Mouse (Mus musculus) lung, adult 2 months (tissue): ENCODE results near the gene Anp32b. TPM values are rescaled to one million over a fixed set of nuclear protein-coding genes. Genes with fewer than 3 reads are reported as not detected.

Experiments used
- DNase-seq: peaks from one replicate; pipeline ENCODE4 v3.0.0; 2022
- H3K4me1 ChIP-seq: fragments of 200-500 bp; 2 replicates; pipeline ENCODE4 v1.6.1; 2011; ENCODE audit warnings: low read length; ENCODE audit not compliant: control insufficient read depth, insufficient read depth
- H3K4me3 ChIP-seq: fragments of 200-500 bp; replicated peaks from 2 replicates; pipeline ENCODE3; 2011; ENCODE audit warnings: low read depth, mild to moderate bottlenecking, control low read depth, low read length; ENCODE audit errors: extremely low read depth
- CTCF ChIP-seq: fragments of 200-500 bp; IDR thresholded peaks from 2 replicates; pipeline ENCODE4 v1.5.1; 2011; ENCODE audit warnings: mild to moderate bottlenecking, low read length, control low read depth; ENCODE audit not compliant: insufficient read depth
- POLR2A ChIP-seq: fragments of 200-500 bp; IDR thresholded peaks from 2 replicates; pipeline ENCODE4 v1.6.1; 2011; ENCODE audit warnings: low read depth, mild to moderate bottlenecking, control low read depth, low read length, borderline replicate concordance; ENCODE audit errors: extremely low read depth
- WGBS: fragments of 180-500 bp; shearing (Covaris S2); methylation state at CpG from one replicate; pipeline ENCODE4 v1.1.7; 2018; 5-methylcytosine and 5-hydroxymethylcytosine counted together
- polyA plus RNA-seq: library from polyadenylated mRNA; depleted of rRNA; stranded (reverse); fragments of >200 nt; gene quantifications from 2 replicates; pipeline ENCODE4 v1.2.3, GENCODE M21; 2012

The Anp32b gene
- polyA plus RNA-seq, 1 experiment = 14.4 TPM

DNA sequence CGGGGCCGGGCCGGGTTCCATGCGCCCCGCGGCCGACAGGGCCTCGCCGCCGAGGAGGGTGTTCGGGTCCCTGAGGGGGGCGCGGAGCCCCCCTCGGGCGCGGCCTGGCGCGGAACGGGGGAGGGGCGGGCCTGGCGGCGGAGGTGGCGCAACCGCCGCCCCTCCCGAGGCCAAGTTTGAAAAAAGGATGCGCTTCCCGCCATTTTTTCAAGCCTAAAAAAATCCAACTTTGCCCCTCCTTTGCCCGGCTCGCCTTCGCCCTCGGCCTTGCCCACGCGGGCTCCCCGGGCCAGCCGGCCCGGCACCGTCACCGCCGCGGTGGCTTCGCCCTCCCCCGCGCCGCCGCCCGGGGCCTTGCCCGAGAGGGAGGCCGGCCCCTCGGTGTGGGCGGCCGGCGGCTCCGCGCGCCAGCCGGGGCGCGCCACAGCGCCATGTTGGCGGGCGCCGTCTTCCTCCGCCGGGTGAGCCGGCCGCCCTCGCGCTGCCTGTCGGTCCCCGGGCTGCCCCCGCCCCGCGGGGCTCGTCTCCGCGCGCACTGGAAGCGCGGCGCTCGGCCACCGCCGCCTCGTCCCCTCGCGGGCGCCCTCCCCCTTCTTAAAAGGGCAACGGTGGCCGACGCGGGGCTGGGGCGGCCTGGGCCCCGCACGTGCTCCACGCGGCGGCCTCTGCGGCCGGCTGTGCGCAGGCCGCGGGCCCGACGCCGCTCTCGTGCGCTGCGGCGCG is 1.2 kb downstream of the Anp32b start:
- Histone ChIP-seq H3K4me3 (peak overlapping the region; percentile 74), H3K4me1 (peaks cover 6% of the 10 kb centered on the region)
- under 1% methylated on average over 108 of the region's 111 CpGs for WGBS
- DNase-seq = peak; percentile 79
- no peak for TF ChIP-seq CTCF
- no peak for TF ChIP-seq POLR2A

DNA sequence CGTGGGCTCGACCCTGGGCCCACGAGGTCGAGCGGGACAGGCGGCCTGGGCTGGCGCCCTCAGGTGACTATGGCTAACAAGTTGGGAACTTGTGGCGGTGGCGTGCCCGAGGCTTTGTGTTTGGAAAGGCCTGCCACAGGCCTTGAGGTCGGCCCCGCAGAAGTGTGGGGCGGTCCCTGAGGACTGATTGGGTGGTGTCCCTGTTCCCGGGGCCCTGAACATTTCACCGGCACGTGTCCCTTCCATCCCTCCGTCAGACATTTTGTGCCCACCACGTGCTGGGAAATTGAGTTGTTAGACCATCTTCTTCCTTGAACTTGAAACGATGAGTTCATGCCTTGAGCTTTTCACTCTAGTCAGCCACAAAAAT is 1.8 kb downstream of the Anp32b start:
- TF ChIP-seq CTCF (no peak), POLR2A (peak; percentile 15; the same call in 1 of the 2 replicates)
- WGBS = under 1% methylated on average over 19 of the region's 19 CpGs
- peaks cover 6% of the 10 kb centered on the region for H3K4me1 ChIP-seq
- peak; percentile 59 for DNase-seq
- H3K4me3 ChIP-seq = peak overlapping the region; percentile 74

DNA sequence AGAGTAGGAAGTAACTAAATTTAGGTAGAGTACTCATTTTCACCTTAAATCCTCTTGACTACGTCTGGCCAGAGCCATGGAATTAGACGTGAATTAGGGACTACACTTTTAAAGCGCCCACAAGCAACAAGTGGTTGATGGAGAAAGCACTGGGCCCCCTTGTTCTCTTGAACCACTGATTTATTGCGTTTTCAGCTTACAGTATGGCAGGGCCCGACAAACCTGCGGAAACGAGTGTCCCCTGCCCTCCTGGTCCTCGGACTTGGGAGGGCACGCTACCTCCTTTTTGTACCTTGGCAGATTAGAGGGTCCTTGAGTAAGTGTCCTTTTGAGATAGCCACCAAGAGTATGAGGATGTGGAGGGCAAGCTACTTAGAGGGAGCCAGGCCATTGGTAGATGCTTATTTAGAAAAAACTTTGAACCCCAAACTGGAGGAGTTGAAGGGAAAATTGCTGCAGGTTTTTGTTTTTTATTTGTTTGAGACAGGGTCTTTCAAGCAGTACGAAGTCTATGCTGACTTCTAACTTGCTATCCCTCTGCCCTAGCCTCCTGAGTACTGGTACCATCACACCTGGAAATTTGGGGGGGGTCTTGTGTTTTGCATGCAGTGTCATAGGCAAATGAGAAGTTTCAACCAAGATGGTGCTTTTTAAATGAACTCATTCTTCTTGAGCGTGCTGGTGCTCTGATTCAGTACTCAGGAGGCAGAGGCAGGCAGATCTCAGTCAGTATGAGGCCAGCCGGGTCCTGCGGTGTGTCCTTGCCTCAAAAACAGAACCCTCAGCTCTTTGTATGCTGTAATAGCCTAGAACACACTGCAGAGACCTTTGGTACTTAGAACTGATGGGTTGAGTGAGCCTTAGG is 2.4 kb downstream of the Anp32b start:
- TF ChIP-seq POLR2A = no peak
- no peak for TF ChIP-seq CTCF
- Histone ChIP-seq H3K4me1 (peaks cover 7% of the 10 kb centered on the region), H3K4me3 (peak overlapping the region; percentile 74)
- 46% methylated on average over 13 of the region's 13 CpGs for WGBS
- DNase-seq = no peak

DNA sequence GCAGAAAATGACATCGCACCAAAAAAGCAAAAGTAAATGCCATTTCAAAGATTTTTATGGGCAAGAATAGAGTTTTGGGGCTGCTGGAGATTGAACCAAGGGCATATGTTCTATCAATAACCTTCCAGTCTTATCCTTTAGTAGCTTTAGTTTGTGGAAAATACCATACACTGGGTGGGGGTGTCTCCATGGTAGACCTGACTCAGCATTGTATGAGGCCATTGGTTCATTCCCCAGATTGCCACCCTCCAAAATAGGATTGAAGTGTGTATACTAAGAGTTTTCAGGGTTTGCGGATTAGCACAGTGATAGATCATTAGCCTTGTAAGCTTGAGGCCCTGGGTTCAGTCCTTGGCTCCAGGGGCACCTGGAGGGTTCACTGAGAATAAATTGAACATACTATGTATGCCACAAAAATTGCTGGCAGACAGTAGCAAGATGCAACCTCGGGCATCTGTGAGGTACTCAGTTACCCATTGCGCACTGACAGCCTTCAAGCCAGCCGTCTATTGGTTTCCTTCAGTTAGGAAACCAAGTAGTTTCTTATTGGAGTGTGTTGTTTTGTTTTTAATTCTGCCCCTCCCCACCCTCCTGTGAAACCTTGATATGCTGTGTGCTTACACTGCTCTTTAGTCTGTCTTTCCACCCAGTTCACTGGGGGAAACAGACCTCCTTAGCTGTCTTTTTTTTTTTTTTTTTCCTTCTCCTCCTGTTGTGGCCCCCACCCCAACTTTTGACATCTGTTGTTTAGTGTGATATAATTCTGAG is 3.6 kb downstream of the Anp32b start:
- no peak overlapping the region for H3K4me3 ChIP-seq
- no peak for TF ChIP-seq POLR2A
- TF ChIP-seq CTCF = no peak
- 57% methylated on average over 5 of the region's 5 CpGs for WGBS
- H3K4me1 ChIP-seq = peaks cover 9% of the 10 kb centered on the region
- DNase-seq = no peak

DNA sequence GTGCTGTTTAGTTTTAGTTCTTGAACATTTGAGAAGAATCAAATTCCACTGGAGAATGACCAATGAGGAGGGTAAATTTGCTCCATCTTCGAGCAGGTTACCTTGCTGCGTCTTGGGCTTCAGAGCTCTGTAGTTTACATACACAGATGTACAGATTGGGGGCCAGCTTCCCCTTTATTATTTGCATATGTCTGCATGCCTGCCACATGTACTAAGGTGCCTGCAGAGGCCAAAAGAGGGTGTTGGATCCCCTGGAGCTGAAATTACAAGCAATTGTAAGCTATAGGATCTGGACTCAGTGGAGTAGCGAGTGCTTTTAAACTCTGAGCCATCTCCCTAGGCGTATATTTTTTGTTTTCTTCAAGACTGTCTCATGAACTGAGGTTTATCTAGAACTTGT is 6.1 kb downstream of the Anp32b start:
- peaks cover 9% of the 10 kb centered on the region for H3K4me1 ChIP-seq
- no peak overlapping the region for H3K4me3 ChIP-seq
- TF ChIP-seq POLR2A (no peak), CTCF (no peak)
- 73% methylated on average over 4 of the region's 4 CpGs for WGBS
- DNase-seq = no peak

DNA sequence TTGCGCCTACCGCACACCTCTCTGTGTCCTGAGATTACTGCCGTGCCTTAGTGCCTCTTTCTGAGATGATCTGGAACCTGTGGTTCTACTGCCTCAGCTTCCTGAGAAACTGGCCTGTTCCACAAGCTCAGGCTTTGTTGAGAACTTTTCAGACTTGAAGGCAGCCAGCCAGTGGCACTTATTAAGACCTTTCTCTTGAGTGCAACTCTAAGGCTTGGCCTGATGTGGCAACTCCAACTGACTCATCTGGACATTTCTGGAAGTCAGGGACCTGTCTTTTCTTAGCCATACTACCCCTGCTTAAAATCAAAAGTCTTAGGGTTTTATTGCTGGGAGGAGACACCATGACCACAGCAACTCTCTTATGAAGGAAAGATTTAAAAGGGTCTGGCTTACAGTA is 6.5 kb downstream of the Anp32b start:
- Histone ChIP-seq H3K4me3 (no peak overlapping the region), H3K4me1 (peaks cover 9% of the 10 kb centered on the region)
- TF ChIP-seq POLR2A (no peak), CTCF (no peak)
- no peak for DNase-seq
- 82% methylated on average over 3 of the region's 3 CpGs for WGBS

DNA sequence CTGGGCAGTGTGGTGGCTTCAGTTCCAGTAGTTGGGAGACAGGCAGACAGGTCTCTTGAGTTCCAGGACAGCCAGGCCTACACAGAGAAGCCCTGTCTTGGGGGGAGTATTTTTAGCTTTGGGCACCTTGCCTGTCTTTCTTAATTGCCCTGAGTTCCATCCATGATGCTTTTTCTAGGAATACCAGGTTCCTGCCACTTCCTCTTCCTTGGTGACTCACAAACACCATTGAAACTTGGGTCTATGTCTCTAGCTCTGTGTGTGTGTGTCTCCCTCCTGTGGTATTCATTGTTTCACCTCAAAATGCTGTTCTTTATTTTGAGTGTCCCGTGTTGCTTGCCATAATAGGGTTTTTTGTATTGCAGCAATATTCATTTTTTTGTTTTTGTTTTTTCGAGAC is 7.7 kb downstream of the Anp32b start:
- WGBS = 82% methylated on average over 2 of the region's 2 CpGs
- no peak for TF ChIP-seq CTCF
- no peak for TF ChIP-seq POLR2A
- no peak for DNase-seq
- H3K4me3 ChIP-seq = no peak overlapping the region
- peaks cover 3% of the 10 kb centered on the region; the same call in 1 of the 2 replicates for H3K4me1 ChIP-seq

DNA sequence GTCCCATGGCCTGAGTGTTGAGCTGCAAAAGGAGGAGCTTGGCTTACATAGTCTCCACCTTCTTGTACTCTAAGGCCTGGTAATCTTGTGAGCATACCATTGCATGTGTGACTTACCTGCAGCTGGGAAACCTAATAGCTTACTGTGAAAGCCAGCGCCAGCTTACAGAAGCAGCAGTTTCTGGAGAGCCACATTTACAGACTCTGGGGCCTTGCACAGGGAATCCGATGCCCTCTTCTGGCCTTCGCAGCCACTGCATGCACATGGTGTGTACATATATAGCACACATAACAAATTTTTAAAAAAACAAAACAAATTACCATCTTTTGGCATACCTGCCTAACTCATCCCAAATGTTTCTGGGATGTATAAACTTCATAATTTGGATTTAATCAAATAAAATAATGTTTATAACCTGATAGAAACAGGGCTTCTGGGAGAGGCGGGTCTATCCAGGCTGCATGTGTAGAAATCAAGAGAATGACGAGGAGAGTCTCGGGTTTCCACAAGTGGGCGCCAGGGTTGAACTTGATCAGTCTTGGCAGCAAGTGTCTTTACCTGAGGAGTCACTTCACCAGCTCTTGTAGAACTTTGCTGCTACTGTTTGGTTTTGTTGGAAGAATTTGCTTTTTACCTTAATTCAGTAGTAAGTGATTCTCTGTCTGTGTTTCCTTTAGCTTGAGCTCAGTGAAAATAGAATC is 12.6 kb downstream of the Anp32b start:
- DNase-seq = no peak
- no peak overlapping the region for H3K4me3 ChIP-seq
- WGBS = 78% methylated on average over 7 of the region's 7 CpGs
- TF ChIP-seq CTCF = peak; percentile 57
- no peak for TF ChIP-seq POLR2A
- H3K4me1 ChIP-seq = 0 out of 2 replicates have a peak, but pooled peaks cover under 1% of the 10 kb centered on the region

DNA sequence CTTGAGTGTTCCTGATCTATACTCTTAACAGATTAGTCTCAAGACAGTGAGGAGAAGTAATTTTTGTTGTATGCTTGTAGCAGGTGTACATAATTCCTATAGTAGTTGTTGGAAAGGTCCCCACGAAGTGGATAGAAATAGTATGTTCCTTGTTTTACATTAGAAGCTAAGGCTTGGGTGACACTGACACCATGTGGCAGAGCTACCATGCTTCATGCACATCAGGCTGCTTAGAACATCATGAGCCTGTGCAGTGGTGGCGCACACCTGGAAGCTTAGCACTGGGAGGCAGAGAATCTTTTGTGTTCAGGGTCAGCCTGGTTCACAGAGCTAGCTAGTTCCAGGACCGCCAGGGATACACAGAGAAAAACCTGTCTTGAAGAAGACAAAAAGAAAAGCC is 15.0 kb downstream of the Anp32b start:
- no peak for DNase-seq
- TF ChIP-seq POLR2A = no peak
- TF ChIP-seq CTCF = no peak
- Histone ChIP-seq H3K4me3 (no peak overlapping the region), H3K4me1 (no peaks in the 10 kb centered on the region)
- 90% methylated on average over 3 of the region's 3 CpGs for WGBS
